Mouse (Mus musculus): Measurements from ENCODE around the gene Ints1. TPM values are rescaled to one million over a fixed set of nuclear protein-coding genes. Genes with fewer than 3 reads are reported as not detected.

Ints1 gene
- polyA plus RNA-seq, 1 experiment: 108 TPM

DNA sequence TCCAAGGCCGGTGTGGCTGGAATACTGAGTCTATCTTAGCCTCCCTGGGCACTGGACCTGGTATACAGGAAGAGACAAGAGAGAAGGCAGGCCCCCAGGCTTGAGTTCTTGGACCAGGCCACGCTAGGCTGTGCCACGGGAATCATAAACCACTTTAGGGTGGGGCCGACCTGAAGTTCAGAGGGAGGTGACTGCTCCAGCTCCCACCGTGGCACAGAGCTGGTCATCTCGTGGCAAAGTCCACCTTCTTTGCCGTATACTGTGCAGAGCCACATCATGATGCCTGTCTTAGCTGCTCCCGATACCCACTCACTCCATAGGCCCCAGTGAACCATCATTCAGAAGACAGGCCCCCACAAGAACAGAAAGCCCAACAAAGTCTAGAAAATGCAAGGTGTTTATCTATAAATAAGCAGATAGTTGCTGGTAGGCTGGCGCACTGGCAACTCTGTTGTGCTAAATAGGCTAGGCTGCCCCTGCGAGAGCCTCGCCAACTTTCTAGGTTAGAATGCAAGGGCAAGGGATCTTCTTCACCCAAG is 29.2 kb upstream of the Ints1 start:
- WGBS: 53% methylated on average over 11 of the region's 11 CpGs
- Histone ChIP-seq H3K27ac (ENCODE audit: control insufficient read depth, insufficient read depth, low read depth, low read length, poor library complexity) (peak overlapping the region; percentile 93), H3K4me3 (replicated peaks; ENCODE audit: control insufficient read depth, low read depth, low read length) (no peak overlapping the region), H3K4me1 (ENCODE audit: control insufficient read depth, insufficient read depth, low read length) (peaks cover 2% of the 10 kb centered on the region)
- TF ChIP-seq CTCF (IDR thresholded peaks at IDR 0.05; ENCODE audit: control insufficient read depth, insufficient read depth, low read length): no peak
- TF ChIP-seq POLR2A (IDR thresholded peaks at IDR 0.05; ENCODE audit: borderline replicate concordance, control insufficient read depth, low read depth, low read length): no peak

GRCm38 (mm10) chr5:139804107-139804551 is 28.7 kb upstream of the Ints1 start:
- H3K4me1 ChIP-seq (ENCODE audit: control insufficient read depth, insufficient read depth, low read length): peaks cover 2% of the 10 kb centered on the region
- peak overlapping the region; percentile 93 for H3K27ac ChIP-seq (ENCODE audit: control insufficient read depth, insufficient read depth, low read depth, low read length, poor library complexity)
- 11% methylated on average over 6 of the region's 6 CpGs for WGBS
- peak; percentile 59; the same call in 1 of the 2 replicates for TF ChIP-seq POLR2A (IDR thresholded peaks at IDR 0.05; ENCODE audit: borderline replicate concordance, control insufficient read depth, low read depth, low read length)
- peak; percentile 21; the same call in 1 of the 2 replicates for TF ChIP-seq CTCF (IDR thresholded peaks at IDR 0.05; ENCODE audit: control insufficient read depth, insufficient read depth, low read length)
- no peak overlapping the region for H3K4me3 ChIP-seq (replicated peaks; ENCODE audit: control insufficient read depth, low read depth, low read length)

DNA sequence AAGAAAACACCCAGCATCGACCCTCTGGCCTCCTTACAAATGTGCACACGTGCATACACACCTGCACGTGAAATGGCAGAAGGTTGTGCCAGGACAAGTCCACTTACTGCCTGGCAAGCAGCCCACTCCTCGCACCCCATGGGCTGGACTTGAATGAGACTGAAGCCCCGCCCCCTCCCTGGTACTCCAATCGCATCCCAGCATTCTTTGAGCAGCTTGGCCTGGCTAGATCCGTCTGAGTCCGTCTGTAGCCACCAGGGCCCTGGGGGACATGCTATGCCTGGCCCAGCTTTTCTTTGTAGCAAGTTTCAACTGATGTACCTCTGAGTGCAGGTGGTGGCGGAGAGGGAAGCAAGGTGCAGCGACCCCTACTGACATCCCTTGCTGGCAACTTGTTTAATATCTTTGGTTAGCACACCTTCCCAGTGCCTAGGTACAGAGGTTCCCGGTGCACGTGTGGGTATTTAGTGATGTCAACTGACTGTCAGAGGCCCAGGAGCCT is 28.2 kb upstream of the Ints1 start:
- 15% methylated on average over 12 of the region's 12 CpGs for WGBS
- H3K4me3 ChIP-seq (replicated peaks; ENCODE audit: control insufficient read depth, low read depth, low read length): no peak overlapping the region
- H3K27ac ChIP-seq (ENCODE audit: control insufficient read depth, insufficient read depth, low read depth, low read length, poor library complexity): peak overlapping the region; percentile 93
- peaks cover 2% of the 10 kb centered on the region for H3K4me1 ChIP-seq (ENCODE audit: control insufficient read depth, insufficient read depth, low read length)
- TF ChIP-seq POLR2A (IDR thresholded peaks at IDR 0.05; ENCODE audit: borderline replicate concordance, control insufficient read depth, low read depth, low read length) (peak; percentile 32; the same call in 1 of the 2 replicates), CTCF (IDR thresholded peaks at IDR 0.05; ENCODE audit: control insufficient read depth, insufficient read depth, low read length) (peak; percentile 47)

DNA sequence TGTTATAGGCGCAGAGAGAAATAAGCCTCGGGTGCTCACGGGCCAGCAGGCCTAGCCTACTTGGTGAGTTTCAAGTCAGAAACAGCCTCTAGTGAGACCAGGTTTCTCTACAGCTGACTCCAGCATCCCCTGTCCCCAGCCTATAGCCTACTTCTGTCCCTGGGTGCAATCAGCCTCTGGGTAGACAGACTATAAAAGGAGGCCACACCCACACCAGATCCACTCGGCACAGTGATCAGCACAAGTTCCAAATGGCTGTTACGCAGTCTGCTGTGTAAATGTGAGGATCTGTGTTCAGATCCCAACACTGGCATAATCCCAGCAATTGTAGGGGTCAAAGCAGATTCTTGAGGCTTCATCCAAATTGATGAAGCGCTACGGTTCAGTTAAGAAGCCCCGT is 27.7 kb upstream of the Ints1 start:
- Histone ChIP-seq H3K4me3 (replicated peaks; ENCODE audit: control insufficient read depth, low read depth, low read length) (no peak overlapping the region), H3K4me1 (ENCODE audit: control insufficient read depth, insufficient read depth, low read length) (peaks cover 2% of the 10 kb centered on the region), H3K27ac (ENCODE audit: control insufficient read depth, insufficient read depth, low read depth, low read length, poor library complexity) (peak overlapping the region; percentile 93)
- TF ChIP-seq CTCF (IDR thresholded peaks at IDR 0.05; ENCODE audit: control insufficient read depth, insufficient read depth, low read length): no peak
- no peak for TF ChIP-seq POLR2A (IDR thresholded peaks at IDR 0.05; ENCODE audit: borderline replicate concordance, control insufficient read depth, low read depth, low read length)
- 72% methylated on average over 8 of the region's 8 CpGs for WGBS

GRCm38 (mm10) chr5:139801880-139802279 is 26.4 kb upstream of the Ints1 start:
- Histone ChIP-seq H3K27ac (ENCODE audit: control insufficient read depth, insufficient read depth, low read depth, low read length, poor library complexity) (no peak overlapping the region), H3K4me3 (replicated peaks; ENCODE audit: control insufficient read depth, low read depth, low read length) (no peak overlapping the region), H3K4me1 (ENCODE audit: control insufficient read depth, insufficient read depth, low read length) (peaks cover 2% of the 10 kb centered on the region)
- 88% methylated on average over 10 of the region's 10 CpGs for WGBS
- no peak for TF ChIP-seq CTCF (IDR thresholded peaks at IDR 0.05; ENCODE audit: control insufficient read depth, insufficient read depth, low read length)
- TF ChIP-seq POLR2A (IDR thresholded peaks at IDR 0.05; ENCODE audit: borderline replicate concordance, control insufficient read depth, low read depth, low read length): no peak

- H3K4me3 ChIP-seq (replicated peaks; ENCODE audit: control insufficient read depth, low read depth, low read length): no peak overlapping the region
- no peak overlapping the region for H3K27ac ChIP-seq (ENCODE audit: control insufficient read depth, insufficient read depth, low read depth, low read length, poor library complexity)
- peaks cover 2% of the 10 kb centered on the region for H3K4me1 ChIP-seq (ENCODE audit: control insufficient read depth, insufficient read depth, low read length)
- WGBS: 93% methylated on average over 8 of the region's 8 CpGs
- TF ChIP-seq CTCF (IDR thresholded peaks at IDR 0.05; ENCODE audit: control insufficient read depth, insufficient read depth, low read length) (no peak), POLR2A (IDR thresholded peaks at IDR 0.05; ENCODE audit: borderline replicate concordance, control insufficient read depth, low read depth, low read length) (no peak)
These were observed 25.8 kb upstream of the Ints1 start for GRCm38 (mm10) chr5:139801231-139801630.

GRCm38 (mm10) chr5:139799801-139800590 is 24.5 kb upstream of the Ints1 start:
- no peak for TF ChIP-seq CTCF (IDR thresholded peaks at IDR 0.05; ENCODE audit: control insufficient read depth, insufficient read depth, low read length)
- no peak for TF ChIP-seq POLR2A (IDR thresholded peaks at IDR 0.05; ENCODE audit: borderline replicate concordance, control insufficient read depth, low read depth, low read length)
- Histone ChIP-seq H3K27ac (ENCODE audit: control insufficient read depth, insufficient read depth, low read depth, low read length, poor library complexity) (no peak overlapping the region), H3K4me1 (ENCODE audit: control insufficient read depth, insufficient read depth, low read length) (peaks cover 8% of the 10 kb centered on the region; the same call in 1 of the 2 replicates), H3K4me3 (replicated peaks; ENCODE audit: control insufficient read depth, low read depth, low read length) (no peak overlapping the region)
- WGBS: 95% methylated on average over 33 of the region's 33 CpGs

DNA sequence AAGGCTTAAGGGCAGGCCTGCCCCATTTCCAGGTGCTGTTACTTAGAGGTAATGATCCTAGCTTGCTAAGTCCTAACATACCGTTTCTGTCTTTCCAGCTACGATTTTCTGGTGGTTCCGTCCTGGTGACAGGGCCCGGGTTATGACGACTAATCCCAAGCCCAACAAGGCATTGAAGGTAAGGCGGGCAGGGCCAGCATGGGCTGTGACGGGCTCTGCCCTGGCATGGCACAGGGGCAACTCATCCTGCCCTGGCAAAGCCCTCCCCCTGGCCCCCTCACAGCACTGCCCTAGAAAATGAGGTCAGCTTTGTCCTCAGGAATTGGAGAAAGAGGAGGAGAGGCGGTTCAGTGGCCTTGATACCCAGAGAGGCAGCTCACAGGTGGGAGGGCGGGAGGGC is 23.6 kb upstream of the Ints1 start:
- H3K4me3 ChIP-seq (replicated peaks; ENCODE audit: control insufficient read depth, low read depth, low read length): no peak overlapping the region
- H3K27ac ChIP-seq (ENCODE audit: control insufficient read depth, insufficient read depth, low read depth, low read length, poor library complexity): no peak overlapping the region
- TF ChIP-seq CTCF (IDR thresholded peaks at IDR 0.05; ENCODE audit: control insufficient read depth, insufficient read depth, low read length) (no peak), POLR2A (IDR thresholded peaks at IDR 0.05; ENCODE audit: borderline replicate concordance, control insufficient read depth, low read depth, low read length) (no peak)
- WGBS: 93% methylated on average over 9 of the region's 9 CpGs
- H3K4me1 ChIP-seq (ENCODE audit: control insufficient read depth, insufficient read depth, low read length): peaks cover 16% of the 10 kb centered on the region

All from bone marrow, adult 2 months (tissue).